Mouse (Mus musculus): ENCODE data around the gene Trnau1ap. TPM values are rescaled to one million over a fixed set of nuclear protein-coding genes. Genes with fewer than 3 reads are reported as not detected.

Gene Trnau1ap
- polyA plus RNA-seq, 1 experiment from 2014 or later = 69.9 TPM

Other genes starting within 250 kb of the Trnau1ap start
- 0.90 and 1.1 TPM in 2 replicates for gene Oprd1, start 185.1 kb downstream of the Trnau1ap start, polyA plus RNA-seq (2015; fragmentation: Nextera tagmentation; extraction: Ambion mirVana)
- 97.4 and 104 TPM in 2 replicates for gene Ythdf2, start 117.2 kb downstream of the Trnau1ap start, polyA plus RNA-seq (2015; fragmentation: Nextera tagmentation; extraction: Ambion mirVana)
- gene Gmeb1, start 67.9 kb downstream of the Trnau1ap start, polyA plus RNA-seq (2015; fragmentation: Nextera tagmentation; extraction: Ambion mirVana) = 37.7 and 39.0 TPM in 2 replicates
- 36.5 and 43.6 TPM in 2 replicates for gene Taf12, start 55.2 kb downstream of the Trnau1ap start, polyA plus RNA-seq (2015; fragmentation: Nextera tagmentation; extraction: Ambion mirVana)
- gene Rab42, start 26.2 kb downstream of the Trnau1ap start, polyA plus RNA-seq (2015; fragmentation: Nextera tagmentation; extraction: Ambion mirVana) = 3.4 and 3.5 TPM in 2 replicates
- 28.2 and 45.5 TPM in 2 replicates for gene Rcc1, start 24.1 kb upstream of the Trnau1ap start, polyA plus RNA-seq (2015; fragmentation: Nextera tagmentation; extraction: Ambion mirVana)
- gene Phactr4, start 93.0 kb upstream of the Trnau1ap start, polyA plus RNA-seq (2015; fragmentation: Nextera tagmentation; extraction: Ambion mirVana) = 6.5 and 8.5 TPM in 2 replicates
- 13.9 and 16.9 TPM in 2 replicates for gene Med18, start 134.4 kb upstream of the Trnau1ap start, polyA plus RNA-seq (2015; fragmentation: Nextera tagmentation; extraction: Ambion mirVana)
- 11.9 and 14.2 TPM in 2 replicates for gene Sesn2, start 181.0 kb upstream of the Trnau1ap start, polyA plus RNA-seq (2015; fragmentation: Nextera tagmentation; extraction: Ambion mirVana)
- 1,367 and 1,513 TPM in 2 replicates for gene Atpif1, start 204.1 kb upstream of the Trnau1ap start, polyA plus RNA-seq (2015; fragmentation: Nextera tagmentation; extraction: Ambion mirVana)
- 135 and 146 TPM in 2 replicates for gene Dnajc8, start 206.0 kb upstream of the Trnau1ap start, polyA plus RNA-seq (2015; fragmentation: Nextera tagmentation; extraction: Ambion mirVana)
- 0.65 and 1.2 TPM in 2 replicates for gene Ptafr, start 234.5 kb upstream of the Trnau1ap start, polyA plus RNA-seq (2015; fragmentation: Nextera tagmentation; extraction: Ambion mirVana)

Data from neural tube, embryonic 15.5 days (tissue).